Mouse (Mus musculus) lung, embryonic 14.5 days (tissue): Measurements from ENCODE around the gene Gm5148. TPM values are rescaled to one million over a fixed set of nuclear protein-coding genes. Genes with fewer than 3 reads are reported as not detected.

Source experiments
- ATAC-seq: fragments of 200-750 bp; cut with Nextera tagmentation; 2 replicates; pipeline ENCODE4 v1.8.0; 2017; ENCODE audit warnings: mild to moderate bottlenecking, moderate TSS enrichment, moderate library complexity; ENCODE audit not compliant: insufficient read depth
- DNase-seq: peaks from one replicate; pipeline ENCODE4 v3.0.0-alpha.2; 2015
- H3K27ac ChIP-seq: fragments of 300-500 bp; sonication (generic); 2 replicates; pipeline ENCODE4 v1.5.1; 2014; ENCODE audit warnings: low read depth, mild to moderate bottlenecking, moderate library complexity
- H3K27me3 ChIP-seq: fragments of 300-500 bp; sonication (generic); 2 replicates; pipeline ENCODE4 v1.6.1; 2014; ENCODE audit warnings: low read length, control low read depth; ENCODE audit not compliant: insufficient read depth
- H3K36me3 ChIP-seq: fragments of 300-500 bp; sonication (generic); 2 replicates; pipeline ENCODE4 v1.6.1; 2014; ENCODE audit warnings: control low read depth; ENCODE audit not compliant: insufficient read depth
- H3K4me1 ChIP-seq: fragments of 300-500 bp; sonication (generic); 2 replicates; pipeline ENCODE4 v1.6.1; 2014; ENCODE audit warnings: antibody characterized with exemption, control low read depth; ENCODE audit not compliant: insufficient read depth
- H3K4me2 ChIP-seq: fragments of 300-500 bp; sonication (generic); 2 replicates; pipeline ENCODE4 v1.6.1; 2014; ENCODE audit warnings: mild to moderate bottlenecking
- H3K4me3 ChIP-seq: fragments of 300-500 bp; sonication (generic); 2 replicates; pipeline ENCODE4 v1.5.1; 2014; ENCODE audit warnings: low read depth, low read length
- H3K9ac ChIP-seq: fragments of 300-500 bp; sonication (generic); 2 replicates; pipeline ENCODE4 v1.6.1; 2014
- H3K9me3 ChIP-seq: fragments of 300-500 bp; sonication (generic); 2 replicates; pipeline ENCODE4 v1.6.1; 2016; ENCODE audit warnings: low read depth, low read length, control low read depth
- CTCF ChIP-seq: IDR thresholded peaks from 2 replicates; pipeline ENCODE4 v1.5.1; 2016; ENCODE audit warnings: antibody characterized with exemption, low read depth
- WGBS: fragments of 180-500 bp; shearing (Covaris S2); extraction: QIAGEN DNeasy Blood & Tissue Kit; methylation state at CpG from one replicate; pipeline ENCODE4 v1.1.7; 2014; 5-methylcytosine and 5-hydroxymethylcytosine counted together
- polyA plus RNA-seq: library from polyadenylated mRNA; unstranded; fragments of >200 nt; fragmentation: Nextera tagmentation; extraction: Ambion mirVana; gene quantifications from 2 replicates; pipeline ENCODE4 v1.2.1, GENCODE M21; 2014

Gm5148 gene
- polyA plus RNA-seq, 1 experiment from 2014 or later: 6.7 TPM

- no peak for TF ChIP-seq CTCF
- no peak overlapping the region for H3K27ac ChIP-seq
- no peaks in the 10 kb centered on the region for H3K27me3 ChIP-seq
- H3K4me1 ChIP-seq: peaks cover 6% of the 10 kb centered on the region
- ATAC-seq (no peak), DNase-seq (no peak)
- H3K4me3 ChIP-seq: no peak overlapping the region
- no peak overlapping the region for H3K9ac ChIP-seq
- H3K9me3 ChIP-seq: no peaks in the 10 kb centered on the region
- no peak overlapping the region for H3K4me2 ChIP-seq
- H3K36me3 ChIP-seq: no peaks in the 10 kb centered on the region
- WGBS: 82% methylated on average over 7 of the region's 7 CpGs
Measured at GRCm38 (mm10) chr3:37715734-37716133, 8.6 kb downstream of the Gm5148 start.

- Histone ChIP-seq H3K4me3 (no peak overlapping the region), H3K4me2 (no peak overlapping the region), H3K36me3 (no peaks in the 10 kb centered on the region), H3K27ac (peak overlapping the region; percentile 43; the same call in 1 of the 2 replicates), H3K27me3 (no peaks in the 10 kb centered on the region), H3K9me3 (no peaks in the 10 kb centered on the region), H3K9ac (no peak overlapping the region), H3K4me1 (peaks cover 6% of the 10 kb centered on the region)
- no peak for ATAC-seq
- 24% methylated on average over 9 of the region's 9 CpGs for WGBS
- no peak for TF ChIP-seq CTCF
- DNase-seq: peak; percentile 74
Measured at GRCm38 (mm10) chr3:37712501-37712900, 11.8 kb downstream of the Gm5148 start.

GRCm38 (mm10) chr3:37711639-37712038 is 12.7 kb downstream of the Gm5148 start:
- WGBS: 58% methylated on average over 4 of the region's 4 CpGs
- H3K4me2 ChIP-seq: no peak overlapping the region
- DNase-seq (no peak), ATAC-seq (no peak)
- peaks cover 6% of the 10 kb centered on the region for H3K4me1 ChIP-seq
- TF ChIP-seq CTCF: no peak
- no peak overlapping the region for H3K27ac ChIP-seq
- H3K9me3 ChIP-seq: no peaks in the 10 kb centered on the region
- no peak overlapping the region for H3K4me3 ChIP-seq
- H3K27me3 ChIP-seq: no peaks in the 10 kb centered on the region
- H3K36me3 ChIP-seq: no peaks in the 10 kb centered on the region
- H3K9ac ChIP-seq: no peak overlapping the region

GRCm38 (mm10) chr3:37707801-37708200 is 16.5 kb downstream of the Gm5148 start:
- no peaks in the 10 kb centered on the region for H3K27me3 ChIP-seq
- H3K36me3 ChIP-seq: no peaks in the 10 kb centered on the region
- no peak overlapping the region for H3K4me3 ChIP-seq
- no peaks in the 10 kb centered on the region for H3K9me3 ChIP-seq
- WGBS: 86% methylated on average over 6 of the region's 6 CpGs
- TF ChIP-seq CTCF: no peak
- no peak overlapping the region for H3K27ac ChIP-seq
- H3K4me1 ChIP-seq: peaks cover 11% of the 10 kb centered on the region
- no peak overlapping the region for H3K4me2 ChIP-seq
- DNase-seq (no peak), ATAC-seq (no peak)
- no peak overlapping the region for H3K9ac ChIP-seq

GRCm38 (mm10) chr3:37706439-37706838 is 17.9 kb downstream of the Gm5148 start:
- ATAC-seq: peak; percentile 52; the same call in 1 of the 2 replicates
- H3K9ac ChIP-seq: no peak overlapping the region
- no peak for DNase-seq
- H3K27ac ChIP-seq: peak overlapping the region; percentile 47
- H3K4me1 ChIP-seq: peaks cover 5% of the 10 kb centered on the region; the same call in 1 of the 2 replicates
- H3K4me3 ChIP-seq: no peak overlapping the region
- no peak for TF ChIP-seq CTCF
- no peaks in the 10 kb centered on the region for H3K27me3 ChIP-seq
- 46% methylated on average over 4 of the region's 4 CpGs for WGBS
- no peak overlapping the region for H3K4me2 ChIP-seq
- H3K9me3 ChIP-seq: no peaks in the 10 kb centered on the region
- no peaks in the 10 kb centered on the region for H3K36me3 ChIP-seq

GRCm38 (mm10) chr3:37705436-37705835 is 18.9 kb downstream of the Gm5148 start:
- TF ChIP-seq CTCF: no peak
- Histone ChIP-seq H3K4me2 (peak overlapping the region; percentile 7; the same call in 1 of the 2 replicates), H3K36me3 (no peaks in the 10 kb centered on the region), H3K4me1 (peaks cover 5% of the 10 kb centered on the region; the same call in 1 of the 2 replicates), H3K4me3 (no peak overlapping the region), H3K27ac (peak overlapping the region; percentile 51; the same call in 1 of the 2 replicates), H3K9me3 (no peaks in the 10 kb centered on the region), H3K9ac (no peak overlapping the region), H3K27me3 (no peaks in the 10 kb centered on the region)
- 14% methylated on average over 6 of the region's 6 CpGs for WGBS
- DNase-seq (peak; percentile 28), ATAC-seq (peak; percentile 45; the same call in 1 of the 2 replicates)

- no peaks in the 10 kb centered on the region for H3K36me3 ChIP-seq
- no peak for TF ChIP-seq CTCF
- no peak overlapping the region for H3K4me3 ChIP-seq
- DNase-seq (peak; percentile 36), ATAC-seq (peak; percentile 64; the same call in 1 of the 2 replicates)
- H3K9ac ChIP-seq: no peak overlapping the region
- peak overlapping the region; percentile 7; the same call in 1 of the 2 replicates for H3K4me2 ChIP-seq
- H3K27me3 ChIP-seq: no peaks in the 10 kb centered on the region
- 31% methylated on average over 14 of the region's 14 CpGs for WGBS
- H3K27ac ChIP-seq: peak overlapping the region; percentile 48; the same call in 1 of the 2 replicates
- peaks cover 5% of the 10 kb centered on the region; the same call in 1 of the 2 replicates for H3K4me1 ChIP-seq
- no peaks in the 10 kb centered on the region for H3K9me3 ChIP-seq
Measured at GRCm38 (mm10) chr3:37704701-37705279, 19.5 kb downstream of the Gm5148 start.
